Mouse (Mus musculus) limb, embryonic 12.5 days (tissue): ENCODE results near the gene Gm10645. TPM values are rescaled to one million over a fixed set of nuclear protein-coding genes. Genes with fewer than 3 reads are reported as not detected.
A peak's percentile ranks its signal among the peaks of the same experiment; 100 is the strongest.

Source experiments
- ATAC-seq: fragments of 200-750 bp; cut with Nextera tagmentation; 2 replicates; pipeline ENCODE4 v1.8.0; 2017; ENCODE audit warnings: low read depth, moderate TSS enrichment; ENCODE audit not compliant: insufficient number of reproducible peaks, insufficient read depth, low FRiP score, low TSS enrichment
- H3K27ac ChIP-seq: fragments of 300-500 bp; sonication (generic); 2 replicates; pipeline ENCODE4 v1.5.1; 2016; ENCODE audit warnings: mild to moderate bottlenecking, moderate library complexity
- H3K27me3 ChIP-seq: fragments of 300-500 bp; sonication (generic); 2 replicates; pipeline ENCODE4 v1.6.1; 2016; ENCODE audit warnings: mild to moderate bottlenecking, moderate library complexity
- H3K36me3 ChIP-seq: fragments of 300-500 bp; sonication (generic); 2 replicates; pipeline ENCODE4 v1.6.1; 2016; ENCODE audit warnings: mild to moderate bottlenecking, moderate library complexity
- H3K4me1 ChIP-seq: fragments of 300-500 bp; sonication (generic); replicated peaks from 2 replicates; pipeline ENCODE4 v1.6.1; 2016
- H3K4me2 ChIP-seq: fragments of 300-500 bp; sonication (generic); 2 replicates; pipeline ENCODE4 v1.6.1; 2016; ENCODE audit warnings: mild to moderate bottlenecking, moderate library complexity
- H3K4me3 ChIP-seq: fragments of 300-500 bp; sonication (generic); replicated peaks from 2 replicates; pipeline ENCODE4 v1.5.1; 2016; ENCODE audit warnings: mild to moderate bottlenecking
- H3K9ac ChIP-seq: fragments of 300-500 bp; sonication (generic); replicated peaks from 2 replicates; pipeline ENCODE4 v1.6.1; 2016; ENCODE audit warnings: mild to moderate bottlenecking, moderate library complexity
- H3K9me3 ChIP-seq: fragments of 300-500 bp; sonication (generic); 2 replicates; pipeline ENCODE4 v1.6.1; 2016; ENCODE audit warnings: mild to moderate bottlenecking, moderate library complexity
- WGBS: fragments of 180-500 bp; shearing (Covaris S2); methylation state at CpG from one replicate; pipeline ENCODE4 v1.1.7; 2016; 5-methylcytosine and 5-hydroxymethylcytosine counted together
- polyA plus RNA-seq: library from polyadenylated mRNA; unstranded; fragments of >200 nt; fragmentation: Nextera tagmentation; extraction: Ambion mirVana; gene quantifications from 2 replicates; pipeline ENCODE4 v1.2.1, GENCODE M21; 2016

The Gm10645 gene
- polyA plus RNA-seq, 1 experiment from 2014 or later = 1.6 TPM

DNA sequence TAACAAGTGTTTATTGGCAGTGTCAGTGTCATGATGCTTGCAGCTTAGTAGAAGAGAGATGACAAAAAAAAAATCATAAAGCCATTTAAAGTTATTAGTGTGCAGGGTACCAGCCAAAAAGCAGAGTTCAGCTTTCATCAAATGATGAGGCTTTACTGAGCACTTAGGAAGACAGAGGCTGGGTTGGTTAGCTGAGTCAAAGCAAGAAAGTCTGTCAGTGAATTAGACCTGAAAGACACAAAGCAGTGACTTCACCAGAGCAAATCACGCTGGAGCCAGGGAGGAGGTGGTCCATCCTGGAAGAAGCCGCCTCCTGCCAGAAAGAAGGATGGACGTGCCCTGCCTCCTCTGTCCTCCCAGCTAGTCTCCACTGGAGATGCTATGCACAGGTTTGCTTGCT, 2.0 kb upstream of the Gm10645 start:
- Histone ChIP-seq H3K27ac (no peak overlapping the region), H3K4me2 (no peak overlapping the region), H3K27me3 (peaks cover 16% of the 10 kb centered on the region), H3K4me3 (no peak overlapping the region), H3K36me3 (no peaks in the 10 kb centered on the region), H3K9ac (no peak overlapping the region), H3K4me1 (0 out of 2 replicates have a peak, but pooled peaks cover 10% of the 10 kb centered on the region), H3K9me3 (no peaks in the 10 kb centered on the region)
- no peak for ATAC-seq
- WGBS = 52% methylated on average over 3 of the region's 3 CpGs

- Histone ChIP-seq H3K27ac (peak within 1 kb of the TSS; percentile 67), H3K9ac (peak within 1 kb of the TSS; percentile 83), H3K4me3 (peak within 1 kb of the TSS; percentile 73), H3K27me3 (peaks cover 16% of the 10 kb centered on the region), H3K4me1 (0 out of 2 replicates have a peak, but pooled peaks cover 5% of the 10 kb centered on the region), H3K36me3 (no peaks in the 10 kb centered on the region), H3K9me3 (no peaks in the 10 kb centered on the region), H3K4me2 (peak within 1 kb of the TSS; percentile 83)
- under 1% methylated on average over 63 of the region's 63 CpGs for WGBS
- ATAC-seq = peak; percentile 91
Observed at GRCm38 (mm10) chr8:83165235-83165930, 587 bp downstream of the Gm10645 start, which contains the start of gene Tbc1d9. Tbc1d9 (plus strand) TSS chr8:83165352.

DNA sequence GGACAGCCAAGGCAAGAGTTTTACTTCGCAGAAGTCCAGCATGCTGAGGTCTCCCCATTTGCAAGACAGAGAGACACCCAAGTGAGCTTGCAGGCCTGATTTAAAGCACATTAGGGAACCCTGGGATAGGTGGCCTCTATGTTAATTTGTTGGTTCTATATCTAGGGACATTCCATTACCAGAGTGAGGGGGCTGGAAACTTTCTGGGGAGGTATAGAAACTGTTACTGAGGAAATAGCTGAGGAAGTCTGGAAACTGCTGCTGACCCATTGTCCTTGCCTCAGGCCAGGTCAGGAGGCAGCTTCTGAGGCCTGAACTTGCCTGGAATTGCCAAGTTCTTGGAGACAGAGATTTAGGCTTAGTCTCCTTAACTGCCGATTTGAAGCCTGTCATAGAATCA, 5.4 kb downstream of the Gm10645 start:
- no peak overlapping the region for H3K27ac ChIP-seq
- no peak overlapping the region for H3K9ac ChIP-seq
- H3K4me1 ChIP-seq = no peaks in the 10 kb centered on the region
- ATAC-seq = no peak
- no peaks in the 10 kb centered on the region for H3K9me3 ChIP-seq
- H3K36me3 ChIP-seq = no peaks in the 10 kb centered on the region
- 75% methylated on average over 2 of the region's 2 CpGs for WGBS
- H3K4me2 ChIP-seq = no peak overlapping the region
- peaks cover 5% of the 10 kb centered on the region; the same call in 1 of the 2 replicates for H3K27me3 ChIP-seq
- H3K4me3 ChIP-seq = no peak overlapping the region

GRCm38 (mm10) chr8:83159615-83160014, 6.4 kb downstream of the Gm10645 start:
- no peak overlapping the region for H3K9ac ChIP-seq
- ATAC-seq = no peak
- H3K4me1 ChIP-seq = no peaks in the 10 kb centered on the region
- no peaks in the 10 kb centered on the region for H3K36me3 ChIP-seq
- no peak overlapping the region for H3K4me2 ChIP-seq
- no peak overlapping the region for H3K4me3 ChIP-seq
- WGBS = 61% methylated on average over 1 of the region's 1 CpGs
- H3K27me3 ChIP-seq = peaks cover 5% of the 10 kb centered on the region; the same call in 1 of the 2 replicates
- no peaks in the 10 kb centered on the region for H3K9me3 ChIP-seq
- H3K27ac ChIP-seq = no peak overlapping the region

GRCm38 (mm10) chr8:83158971-83159370, 7.0 kb downstream of the Gm10645 start:
- no peaks in the 10 kb centered on the region for H3K4me1 ChIP-seq
- H3K9me3 ChIP-seq = no peaks in the 10 kb centered on the region
- no peaks in the 10 kb centered on the region for H3K36me3 ChIP-seq
- H3K9ac ChIP-seq = no peak overlapping the region
- no peak for ATAC-seq
- H3K27ac ChIP-seq = no peak overlapping the region
- H3K27me3 ChIP-seq = peaks cover 2% of the 10 kb centered on the region; the same call in 1 of the 2 replicates
- 70% methylated on average over 3 of the region's 3 CpGs for WGBS
- H3K4me3 ChIP-seq = no peak overlapping the region
- H3K4me2 ChIP-seq = no peak overlapping the region

DNA sequence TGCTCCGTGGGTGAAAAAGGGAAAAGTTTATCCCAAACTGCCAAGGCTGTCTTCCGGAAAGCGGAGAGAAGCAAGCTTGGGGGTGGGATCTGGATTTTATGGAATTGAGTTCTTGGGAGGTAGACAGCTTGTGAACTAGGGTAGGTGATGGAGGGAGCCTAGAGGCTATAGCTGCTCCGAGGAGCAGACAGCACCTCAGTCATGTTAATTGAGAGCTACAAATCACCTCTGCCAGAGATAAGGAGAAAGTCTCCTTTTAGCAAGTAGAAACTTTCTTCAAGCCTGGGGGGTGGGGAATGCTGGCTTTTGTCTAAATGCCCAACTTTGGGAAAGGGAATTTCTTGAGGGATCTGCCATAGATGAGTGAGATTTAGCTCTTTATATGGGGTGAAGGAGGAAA, 10.9 kb downstream of the Gm10645 start:
- no peaks in the 10 kb centered on the region for H3K9me3 ChIP-seq
- H3K36me3 ChIP-seq = no peaks in the 10 kb centered on the region
- H3K4me1 ChIP-seq = no peaks in the 10 kb centered on the region
- H3K9ac ChIP-seq = no peak overlapping the region
- H3K27ac ChIP-seq = no peak overlapping the region
- H3K27me3 ChIP-seq = no peaks in the 10 kb centered on the region
- H3K4me3 ChIP-seq = no peak overlapping the region
- no peak overlapping the region for H3K4me2 ChIP-seq
- WGBS = 24% methylated on average over 4 of the region's 4 CpGs
- no peak for ATAC-seq

- Histone ChIP-seq H3K27me3 (no peaks in the 10 kb centered on the region), H3K27ac (no peak overlapping the region)
Observed at GRCm38 (mm10) chr8:83152470-83152869, 13.5 kb downstream of the Gm10645 start.

DNA sequence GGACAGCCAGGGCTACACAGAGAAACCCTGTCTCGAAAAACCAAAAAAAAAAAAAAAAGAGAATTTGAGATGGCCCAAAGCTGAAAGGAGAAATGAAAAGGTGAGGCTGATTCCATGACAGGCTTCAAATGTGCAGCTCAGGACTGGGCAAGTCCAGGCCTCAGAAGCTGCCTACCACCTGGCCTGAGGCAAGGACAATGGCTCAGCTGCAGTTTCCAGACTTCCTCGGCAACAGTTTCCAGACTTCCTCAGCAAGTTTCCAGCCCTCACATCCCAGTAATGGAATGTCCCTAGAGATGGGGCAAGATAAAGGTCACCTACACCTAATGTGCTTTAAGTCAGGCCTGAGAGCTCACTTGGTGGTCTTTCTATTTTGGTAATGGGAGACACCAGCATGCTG, 13.9 kb downstream of the Gm10645 start:
- Histone ChIP-seq H3K4me3 (no peak overlapping the region), H3K27me3 (no peaks in the 10 kb centered on the region), H3K4me1 (no peaks in the 10 kb centered on the region), H3K9me3 (no peaks in the 10 kb centered on the region), H3K36me3 (no peaks in the 10 kb centered on the region), H3K4me2 (no peak overlapping the region), H3K9ac (no peak overlapping the region), H3K27ac (no peak overlapping the region)
- ATAC-seq = no peak
- 73% methylated on average over 1 of the region's 2 CpGs for WGBS

More at GRCm38 (mm10) chr8:83152470-83152869, 13.5 kb downstream of the Gm10645 start:
- ATAC-seq = no peak
- Histone ChIP-seq H3K4me3 (no peak overlapping the region), H3K36me3 (no peaks in the 10 kb centered on the region), H3K9ac (no peak overlapping the region), H3K4me2 (no peak overlapping the region), H3K9me3 (no peaks in the 10 kb centered on the region), H3K4me1 (no peaks in the 10 kb centered on the region)
- 66% methylated on average over 4 of the region's 4 CpGs for WGBS

DNA sequence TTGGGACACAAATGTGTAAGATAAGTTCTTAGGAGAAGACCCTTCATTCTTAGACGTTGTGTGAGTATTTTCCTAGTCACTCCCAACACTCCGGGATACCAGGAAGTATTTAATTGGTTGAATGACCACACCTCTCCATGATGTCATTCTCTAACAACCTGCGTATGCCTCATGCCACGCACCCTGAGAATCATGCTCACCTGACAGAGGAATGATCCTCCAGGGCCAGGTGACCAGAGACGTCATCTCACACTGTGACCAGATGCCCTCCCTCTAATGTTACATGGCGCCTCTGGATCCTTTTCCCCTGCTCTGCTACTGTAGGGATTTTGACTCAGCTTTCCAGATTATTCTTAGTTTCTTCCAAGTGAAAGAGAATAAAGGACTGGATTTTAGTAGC, 16.8 kb downstream of the Gm10645 start:
- H3K9me3 ChIP-seq = no peaks in the 10 kb centered on the region
- no peak overlapping the region for H3K9ac ChIP-seq
- H3K27ac ChIP-seq = no peak overlapping the region
- no peaks in the 10 kb centered on the region for H3K4me1 ChIP-seq
- 90% methylated on average over 6 of the region's 6 CpGs for WGBS
- no peak overlapping the region for H3K4me2 ChIP-seq
- no peaks in the 10 kb centered on the region for H3K36me3 ChIP-seq
- no peak overlapping the region for H3K4me3 ChIP-seq
- no peaks in the 10 kb centered on the region for H3K27me3 ChIP-seq
- ATAC-seq = no peak

GRCm38 (mm10) chr8:83145421-83145820, 20.5 kb downstream of the Gm10645 start:
- Histone ChIP-seq H3K9me3 (no peaks in the 10 kb centered on the region), H3K4me1 (no peaks in the 10 kb centered on the region), H3K4me3 (no peak overlapping the region), H3K9ac (no peak overlapping the region), H3K36me3 (no peaks in the 10 kb centered on the region), H3K4me2 (no peak overlapping the region), H3K27me3 (no peaks in the 10 kb centered on the region), H3K27ac (no peak overlapping the region)
- WGBS = 82% methylated on average over 3 of the region's 3 CpGs
- no peak for ATAC-seq

DNA sequence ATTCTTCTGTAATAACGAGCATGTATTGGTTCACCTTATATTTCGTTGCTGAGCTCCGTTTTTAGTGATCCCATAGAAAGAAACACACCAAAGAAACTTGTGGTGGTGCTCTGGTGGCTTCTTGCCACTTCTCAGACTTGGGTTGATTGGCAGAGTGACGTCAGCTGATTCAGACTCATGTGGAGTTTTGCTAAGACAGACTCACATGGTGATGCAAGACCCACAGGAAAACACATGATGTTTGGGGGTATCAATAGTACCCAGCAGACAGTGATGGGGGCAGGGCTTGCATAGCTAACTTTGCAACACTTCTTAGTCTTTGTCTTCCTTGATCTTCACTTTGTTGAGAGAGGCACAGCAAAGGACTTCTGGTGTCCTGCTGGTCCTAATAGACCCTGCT, 21.4 kb downstream of the Gm10645 start:
- H3K36me3 ChIP-seq = no peaks in the 10 kb centered on the region
- no peaks in the 10 kb centered on the region for H3K9me3 ChIP-seq
- no peak overlapping the region for H3K9ac ChIP-seq
- no peaks in the 10 kb centered on the region for H3K4me1 ChIP-seq
- WGBS = 82% methylated on average over 4 of the region's 4 CpGs
- no peak overlapping the region for H3K4me2 ChIP-seq
- no peak overlapping the region for H3K27ac ChIP-seq
- no peak overlapping the region for H3K4me3 ChIP-seq
- ATAC-seq = no peak
- no peaks in the 10 kb centered on the region for H3K27me3 ChIP-seq

DNA sequence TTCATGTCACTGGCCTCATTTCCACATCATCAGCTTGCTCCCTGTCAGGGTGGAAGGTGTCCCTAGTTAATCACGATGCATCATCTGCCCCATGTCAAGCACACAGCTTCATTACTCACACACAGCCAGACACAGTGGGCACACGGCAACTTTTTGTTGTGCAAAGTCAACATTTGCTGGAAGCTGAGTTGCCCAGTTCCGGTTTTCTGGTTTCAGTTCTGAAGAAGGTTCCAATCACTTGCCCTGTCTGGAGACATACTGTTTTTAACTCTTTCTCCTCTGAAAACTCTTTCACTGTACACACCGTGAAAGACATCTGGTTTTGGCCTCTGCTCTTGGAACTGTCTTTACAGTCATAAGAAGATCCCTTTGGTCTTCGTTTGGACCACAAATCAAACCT, 24.6 kb downstream of the Gm10645 start:
- Histone ChIP-seq H3K4me1 (no peaks in the 10 kb centered on the region), H3K4me3 (no peak overlapping the region)

More for the DNA sequence above, 24.6 kb downstream of the Gm10645 start:
- no peak for ATAC-seq
- no peaks in the 10 kb centered on the region for H3K9me3 ChIP-seq
- no peak overlapping the region for H3K4me2 ChIP-seq
- H3K27me3 ChIP-seq = no peaks in the 10 kb centered on the region
- H3K9ac ChIP-seq = no peak overlapping the region
- no peak overlapping the region for H3K27ac ChIP-seq
- 83% methylated on average over 5 of the region's 5 CpGs for WGBS
- no peaks in the 10 kb centered on the region for H3K36me3 ChIP-seq
